ENCODE assay signal across 9 mouse cellular contexts in genomic region chr11:54314740-54315139, GRCm38 (mm10). TPM values are rescaled to one million over a fixed set of nuclear protein-coding genes. Genes with fewer than 3 reads are reported as not detected.
A peak's percentile ranks its signal among the peaks of the same experiment; 100 is the strongest.
DNase-seq lines count a peak whose midpoint lies in the region; ATAC-seq and TF ChIP-seq lines count a peak whose summit lies in the region.
"Had no signal": no experiment of that assay in that cellular context is flagged by ENCODE, and none has a peak within 500 bp of the region (broad histone marks: within the 10 kb centered on the region; RNA-seq: fewer than 3 reads in every experiment).

No protein-coding gene starts in this region.

- 0 out of 2 replicates have a peak, but pooled peaks have one; percentile 36 for ATAC-seq in kidney, postnatal 0 days (replicated peaks; ENCODE audit: low FRiP score, low read depth)
- ATAC-seq in hindbrain, embryonic 12.5 days (ENCODE audit: low FRiP score), result peak; percentile 62
- ATAC-seq in midbrain, embryonic 14.5 days (ENCODE audit: low FRiP score, low TSS enrichment), result peak; percentile 54; the same call in 1 of the 2 replicates
- ATAC-seq in megakaryocyte, adult 5-6 weeks (ENCODE audit: poor library complexity, severe bottlenecking), result no peak

- H3K4me2 ChIP-seq in kidney, postnatal 0 days (ENCODE audit: low read length), result no peak overlapping the region
- H3K4me2 ChIP-seq in hindbrain, embryonic 12.5 days (replicated peaks), result no peak overlapping the region
- H3K4me2 ChIP-seq in midbrain, embryonic 14.5 days (ENCODE audit: low read length), result no peak overlapping the region
- H3K4me2 ChIP-seq: lung, embryonic 15.5 days had no signal

- no peak for TF ChIP-seq CTCF in kidney, postnatal 0 days (IDR thresholded peaks at IDR 0.05; ENCODE audit: low read depth)
- TF ChIP-seq CTCF in cortical plate, adult 2 months (IDR thresholded peaks at IDR 0.05; ENCODE audit: extremely low read depth, insufficient read depth, low read length), result no peak

- WGBS in kidney, postnatal 0 days, result 17% methylated on average over 3 of the region's 3 CpGs
- 5% methylated on average over 3 of the region's 3 CpGs for WGBS in hindbrain, embryonic 12.5 days
- WGBS in midbrain, embryonic 14.5 days, result 2% methylated on average over 3 of the region's 3 CpGs

- no peak overlapping the region for H3K4me3 ChIP-seq in kidney, postnatal 0 days (replicated peaks; ENCODE audit: low read depth, low read length)
- H3K4me3 ChIP-seq in cortical plate, adult 2 months (ENCODE audit: insufficient read depth, low read length), result peak overlapping the region; percentile 37
- H3K4me3 ChIP-seq in hindbrain, embryonic 12.5 days, result no peak overlapping the region
- H3K4me3 ChIP-seq in midbrain, embryonic 14.5 days (replicated peaks; ENCODE audit: low read depth, low read length), result no peak overlapping the region
- H3K4me3 ChIP-seq: lung, embryonic 15.5 days had no signal

- H3K27ac ChIP-seq in kidney, postnatal 0 days, result no peak overlapping the region
- peak overlapping the region; percentile 61; the same call in 1 of the 2 replicates for H3K27ac ChIP-seq in cortical plate, adult 2 months (ENCODE audit: insufficient read depth, low read length)
- H3K27ac ChIP-seq in hindbrain, embryonic 12.5 days, result no peak overlapping the region
- no peak overlapping the region for H3K27ac ChIP-seq in midbrain, embryonic 14.5 days (replicated peaks; ENCODE audit: low read depth, low read length)
- H3K27ac ChIP-seq: lung, embryonic 15.5 days had no signal

- no peaks in the 10 kb centered on the region for H3K27me3 ChIP-seq in kidney, postnatal 0 days (ENCODE audit: insufficient read depth, low read length)
- H3K27me3 ChIP-seq in hindbrain, embryonic 12.5 days, result no peaks in the 10 kb centered on the region
- no peaks in the 10 kb centered on the region for H3K27me3 ChIP-seq in midbrain, embryonic 14.5 days (ENCODE audit: control insufficient read depth, insufficient read depth, low read length)
- H3K27me3 ChIP-seq: lung, embryonic 15.5 days had no signal

- intact Hi-C loops in heart, postnatal 14 days (cut with DNase I), result no loop called here

- no peaks in the 10 kb centered on the region for H3K4me1 ChIP-seq in kidney, postnatal 0 days (replicated peaks; ENCODE audit: insufficient read depth, low read length)
- H3K4me1 ChIP-seq in cortical plate, adult 2 months (ENCODE audit: control insufficient read depth, insufficient read depth, low read length), result peaks cover 19% of the 10 kb centered on the region
- H3K4me1 ChIP-seq in hindbrain, embryonic 12.5 days, result peaks cover 49% of the 10 kb centered on the region
- H3K4me1 ChIP-seq in midbrain, embryonic 14.5 days (ENCODE audit: control insufficient read depth, insufficient read depth, low read length), result peaks cover 39% of the 10 kb centered on the region
- H3K4me1 ChIP-seq: lung, embryonic 15.5 days had no signal

- H3K9ac ChIP-seq in kidney, postnatal 0 days (ENCODE audit: low read depth, low read length), result no peak overlapping the region
- 0 out of 2 replicates have a peak overlapping the region, but pooled peaks have one; percentile 19 for H3K9ac ChIP-seq in hindbrain, embryonic 12.5 days
- H3K9ac ChIP-seq in midbrain, embryonic 14.5 days (replicated peaks; ENCODE audit: low read length), result no peak overlapping the region
- H3K9ac ChIP-seq: lung, embryonic 15.5 days had no signal

- H3K9me3 ChIP-seq in kidney, postnatal 0 days (replicated peaks; ENCODE audit: low read length), result no peaks in the 10 kb centered on the region
- H3K9me3 ChIP-seq in hindbrain, embryonic 12.5 days (replicated peaks), result no peaks in the 10 kb centered on the region
- H3K9me3 ChIP-seq in midbrain, embryonic 14.5 days (ENCODE audit: control insufficient read depth, low read length), result no peaks in the 10 kb centered on the region
- H3K9me3 ChIP-seq: lung, embryonic 15.5 days had no signal

- DNase-seq in kidney, postnatal 0 days (ENCODE audit: low spot score), result no peak
- no peak for DNase-seq in kidney, adult 9 months
- DNase-seq in midbrain, embryonic 14.5 days, result peak; percentile 31
- DNase-seq in urinary bladder, postnatal 25 days (ENCODE audit: low spot score), result no peak
- no peak for DNase-seq in heart, postnatal 14 days

- H3K36me3 ChIP-seq in kidney, postnatal 0 days (ENCODE audit: insufficient read depth, low read length), result no peaks in the 10 kb centered on the region
- H3K36me3 ChIP-seq in hindbrain, embryonic 12.5 days, result no peaks in the 10 kb centered on the region; the same call in 1 of the 2 replicates
- H3K36me3 ChIP-seq in midbrain, embryonic 14.5 days (ENCODE audit: control insufficient read depth, insufficient read depth, low read length), result 0 out of 2 replicates have a peak, but pooled peaks cover under 1% of the 10 kb centered on the region
- H3K36me3 ChIP-seq: lung, embryonic 15.5 days had no signal

- peak; percentile 49; the same call in 1 of the 2 replicates for TF ChIP-seq POLR2A in cortical plate, adult 2 months (IDR thresholded peaks at IDR 0.05; ENCODE audit: extremely low read depth, insufficient read depth, low read length)

RNA-seq across cellular contexts. Expression of gene Acsl6, which starts 11.1 kb away (rescaled TPM):
- 0.64 and 0.75 TPM in 2 replicates for polyA plus RNA-seq in kidney, postnatal 0 days (2015; fragmentation: Nextera tagmentation; extraction: Ambion mirVana)
- 191 and 192 TPM in 2 replicates for polyA plus RNA-seq in cortical plate, adult 2 months (2012; rRNA removed)
- polyA plus RNA-seq in hindbrain, embryonic 12.5 days (2016; fragmentation: Nextera tagmentation; extraction: Ambion mirVana), result 23.4 and 30.0 TPM in 2 replicates
- 38.4 and 40.9 TPM in 2 replicates for polyA plus RNA-seq in midbrain, embryonic 14.5 days (2014; fragmentation: Nextera tagmentation; extraction: Ambion mirVana)
- total RNA-seq in megakaryocyte, adult 5-6 weeks (2015), result 0.31 and 1.3 TPM in 2 replicates
- 0.73 TPM in 1 of 2 replicates, not detected in the other for total RNA-seq in megakaryocyte, adult 5-6 weeks (2017)
- 1 to 10 TPM; 1.2 to 1.5 TPM for total RNA-seq in heart, postnatal 14 days (2021)

RNA-seq across cellular contexts. Expression of gene Il3, which starts 47.7 kb away (rescaled TPM):
- not detected in 2 replicates for polyA plus RNA-seq in kidney, postnatal 0 days (2015; fragmentation: Nextera tagmentation; extraction: Ambion mirVana)
- polyA plus RNA-seq in cortical plate, adult 2 months (2012; rRNA removed), result not detected in 2 replicates
- polyA plus RNA-seq in hindbrain, embryonic 12.5 days (2016; fragmentation: Nextera tagmentation; extraction: Ambion mirVana), result not detected in 2 replicates
- polyA plus RNA-seq in midbrain, embryonic 14.5 days (2014; fragmentation: Nextera tagmentation; extraction: Ambion mirVana), result not detected in 2 replicates
- total RNA-seq in megakaryocyte, adult 5-6 weeks (2015), result not detected in 2 replicates
- total RNA-seq in megakaryocyte, adult 5-6 weeks (2017), result not detected in 2 replicates
- not detected for total RNA-seq in heart, postnatal 14 days (2021)
- polyA plus RNA-seq: lung, embryonic 15.5 days had no signal

RNA-seq across cellular contexts. Expression of gene Meikin, which starts 55.7 kb away (rescaled TPM):
- not detected in 2 replicates for polyA plus RNA-seq in kidney, postnatal 0 days (2015; fragmentation: Nextera tagmentation; extraction: Ambion mirVana)
- not detected in 2 replicates for polyA plus RNA-seq in cortical plate, adult 2 months (2012; rRNA removed)
- not detected in 2 replicates for polyA plus RNA-seq in hindbrain, embryonic 12.5 days (2016; fragmentation: Nextera tagmentation; extraction: Ambion mirVana)
- polyA plus RNA-seq in midbrain, embryonic 14.5 days (2014; fragmentation: Nextera tagmentation; extraction: Ambion mirVana), result not detected in 2 replicates
- not detected in 2 replicates for total RNA-seq in megakaryocyte, adult 5-6 weeks (2015)
- total RNA-seq in megakaryocyte, adult 5-6 weeks (2017), result not detected in 2 replicates
- not detected for total RNA-seq in heart, postnatal 14 days (2021)
- polyA plus RNA-seq: lung, embryonic 15.5 days had no signal

Comparison
In these comparisons a context has a peak if more than half of its experiments do, and no peak if none do; other contexts are left out.
1. RNA of gene Acsl6, which starts 11.1 kb away (polyA plus RNA-seq): 191 to 192 TPM in cortical plate, adult 2 months, 38.4 to 40.9 TPM in midbrain, embryonic 14.5 days and 23.4 to 30.0 TPM in hindbrain, embryonic 12.5 days; 0.64 to 0.75 TPM in kidney, postnatal 0 days; every median in the first group is over 10 times any median in the second.